Mouse (Mus musculus) C2C12 (cell line): ENCODE data around the gene Aldh1l1. TPM values are rescaled to one million over a fixed set of nuclear protein-coding genes. Genes with fewer than 3 reads are reported as not detected.

Experiments
- H3K27me3 ChIP-seq: one replicate; pipeline ENCODE4 v1.6.1; 2011; ENCODE audit not compliant: control insufficient read depth, insufficient read depth, insufficient read length
- H3K36me3 ChIP-seq: one replicate; pipeline ENCODE4 v1.6.1; 2011; ENCODE audit not compliant: control insufficient read depth, insufficient read depth
- H3K4me3 ChIP-seq: one replicate; pipeline ENCODE4 v1.5.1; 2011; ENCODE audit warnings: mild to moderate bottlenecking, control low read depth; ENCODE audit not compliant: poor library complexity, insufficient read depth, severe bottlenecking
- H3K79me2 ChIP-seq: one replicate; pipeline ENCODE4 v1.6.1; 2011; ENCODE audit not compliant: control insufficient read depth, insufficient read depth
- H3K79me3 ChIP-seq: one replicate; pipeline ENCODE4 v1.6.1; 2011; ENCODE audit warnings: low read depth, control low read depth
- H3ac ChIP-seq: one replicate; pipeline ENCODE3; 2011; ENCODE audit warnings: low read depth; ENCODE audit not compliant: control insufficient read depth, insufficient read length
- CEBPB ChIP-seq: IDR thresholded peaks from one replicate; pipeline ENCODE4 v1.6.1; 2011; ENCODE audit warnings: low read depth, mild to moderate bottlenecking, control low read depth, moderate library complexity
- CTCF ChIP-seq: IDR thresholded peaks from one replicate; pipeline ENCODE4 v1.5.1; 2011; ENCODE audit not compliant: control insufficient read depth, insufficient read depth, insufficient read length
- FOSL1 ChIP-seq: IDR thresholded peaks from one replicate; pipeline ENCODE4 v1.8.0; 2011; ENCODE audit warnings: mild to moderate bottlenecking, low read length; ENCODE audit not compliant: poor library complexity, insufficient read depth, severe bottlenecking
- MAX ChIP-seq: IDR thresholded peaks from one replicate; pipeline ENCODE4 v1.6.1; 2011; ENCODE audit warnings: mild to moderate bottlenecking, control low read depth
- MYOD1 ChIP-seq: IDR thresholded peaks from one replicate; pipeline ENCODE4 v1.6.1; 2011; ENCODE audit warnings: low read depth; ENCODE audit not compliant: control insufficient read depth, insufficient read length
- MYOG ChIP-seq: IDR thresholded peaks from one replicate; pipeline ENCODE4 v1.6.1; 2011; ENCODE audit not compliant: control insufficient read depth, insufficient read length; ENCODE audit errors: extremely low read depth
- USF1 ChIP-seq: IDR thresholded peaks from one replicate; pipeline ENCODE4 v1.6.1; 2011; ENCODE audit warnings: low read depth, mild to moderate bottlenecking, control low read depth, moderate library complexity
- polyA plus RNA-seq: library from polyadenylated mRNA; unstranded; fragments of >200 nt; fragmentation: generic; extraction: Trizol; gene quantifications from one replicate; pipeline ENCODE4 v1.2.1, GENCODE M21; 2012; ENCODE audit warnings: missing spikeins

The Aldh1l1 gene
- polyA plus RNA-seq, 1 experiment: 0.16 TPM

DNA sequence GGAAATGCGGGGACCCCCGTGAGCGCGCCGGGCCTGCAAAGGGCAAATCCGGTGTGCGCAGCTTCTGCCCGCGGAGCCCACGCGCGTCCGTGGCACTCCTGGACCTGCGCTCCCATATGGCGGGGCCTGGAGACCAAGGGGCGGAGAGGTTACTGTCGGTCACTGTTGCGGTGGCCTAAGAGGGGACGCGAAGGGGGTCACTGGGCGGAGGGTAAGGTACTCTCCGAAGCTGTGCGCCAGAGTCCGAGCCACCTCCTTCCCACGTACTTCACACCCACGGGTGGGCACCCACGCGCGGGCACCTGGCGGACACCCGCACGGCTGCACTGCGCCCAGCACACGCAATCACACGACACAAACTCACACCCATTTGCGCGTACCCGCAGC, 23.4 kb upstream of the Aldh1l1 start:
- H3K36me3 ChIP-seq: no peaks in the 10 kb centered on the region
- no peak overlapping the region for H3K4me3 ChIP-seq
- TF ChIP-seq FOSL1 (no peak), MYOG (no peak), CEBPB (no peak), MAX (no peak), MYOD1 (no peak), CTCF (no peak), USF1 (no peak)
- H3K27me3 ChIP-seq: peaks cover 31% of the 10 kb centered on the region
- no peaks in the 10 kb centered on the region for H3K79me2 ChIP-seq
- no peaks in the 10 kb centered on the region for H3K79me3 ChIP-seq
- no peak overlapping the region for H3ac ChIP-seq

DNA sequence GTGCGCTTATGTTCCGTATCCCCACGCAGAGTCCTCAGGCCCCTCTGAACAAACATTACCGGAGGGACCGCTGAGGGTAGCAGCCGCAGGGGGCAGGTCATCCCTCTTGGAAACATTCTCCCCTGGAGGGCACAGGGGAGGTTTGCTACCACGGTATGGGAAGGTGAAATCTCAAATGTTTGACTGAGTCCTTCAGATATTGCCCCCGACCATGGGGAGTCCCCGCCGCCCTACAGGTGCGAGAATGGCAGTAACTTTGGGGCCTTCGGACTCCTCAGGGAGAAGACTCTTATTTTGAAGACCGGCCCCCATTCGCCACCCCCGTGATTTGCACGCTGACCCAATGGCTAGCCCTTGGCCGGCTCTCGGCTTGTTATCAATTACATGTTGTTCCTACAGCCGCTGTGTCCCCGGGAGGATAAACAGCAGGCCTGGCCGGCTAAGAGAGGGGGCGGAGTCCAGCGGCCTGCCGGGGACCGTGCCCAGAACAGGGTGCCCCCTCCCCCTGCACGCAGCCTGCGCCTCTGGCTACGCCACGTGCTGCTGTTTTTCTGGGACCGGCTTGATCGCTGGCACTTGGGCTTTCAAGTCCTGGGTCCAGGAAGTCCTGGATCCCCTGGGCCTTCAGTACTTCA, 22.9 kb upstream of the Aldh1l1 start:
- peaks cover 31% of the 10 kb centered on the region for H3K27me3 ChIP-seq
- H3K36me3 ChIP-seq: no peaks in the 10 kb centered on the region
- H3K79me3 ChIP-seq: no peaks in the 10 kb centered on the region
- no peaks in the 10 kb centered on the region for H3K79me2 ChIP-seq
- H3ac ChIP-seq: no peak overlapping the region
- TF ChIP-seq MAX: no peak
- TF ChIP-seq FOSL1: no peak
- no peak for TF ChIP-seq MYOG
- TF ChIP-seq CTCF: no peak
- no peak for TF ChIP-seq USF1
- no peak for TF ChIP-seq CEBPB
- TF ChIP-seq MYOD1: no peak
- no peak overlapping the region for H3K4me3 ChIP-seq

DNA sequence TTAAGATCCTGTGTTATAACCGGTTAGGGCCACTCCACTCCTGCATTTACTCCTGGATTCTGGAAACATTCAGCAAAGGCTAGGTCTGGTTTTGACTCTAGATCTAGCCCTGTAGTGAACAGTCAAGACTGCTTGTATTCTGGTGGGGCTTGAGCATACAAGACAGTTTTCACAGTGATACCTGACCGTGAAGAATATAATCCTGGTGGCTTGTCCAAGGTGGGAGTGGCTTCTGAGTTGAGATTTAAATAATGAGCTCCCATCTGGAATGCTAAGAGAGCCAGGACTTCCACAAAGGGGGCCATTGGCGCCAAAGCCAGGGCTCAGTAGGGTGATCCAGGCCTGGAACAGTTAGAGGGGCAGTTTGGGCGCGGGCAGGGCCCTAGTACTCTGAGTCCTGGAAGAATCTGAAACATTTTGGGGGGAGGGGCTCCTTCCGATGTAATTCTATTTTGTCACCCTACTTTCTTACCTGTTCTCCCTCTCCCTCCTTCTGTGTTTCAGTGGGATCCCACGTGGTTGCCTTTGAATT, 22.3 kb upstream of the Aldh1l1 start:
- H3ac ChIP-seq: no peak overlapping the region
- peaks cover 31% of the 10 kb centered on the region for H3K27me3 ChIP-seq
- H3K4me3 ChIP-seq: no peak overlapping the region
- H3K79me2 ChIP-seq: no peaks in the 10 kb centered on the region
- H3K79me3 ChIP-seq: no peaks in the 10 kb centered on the region
- H3K36me3 ChIP-seq: no peaks in the 10 kb centered on the region
- TF ChIP-seq MYOG: no peak
- TF ChIP-seq MAX: no peak
- no peak for TF ChIP-seq FOSL1
- TF ChIP-seq CTCF: no peak
- TF ChIP-seq CEBPB: no peak
- TF ChIP-seq MYOD1: no peak
- no peak for TF ChIP-seq USF1

DNA sequence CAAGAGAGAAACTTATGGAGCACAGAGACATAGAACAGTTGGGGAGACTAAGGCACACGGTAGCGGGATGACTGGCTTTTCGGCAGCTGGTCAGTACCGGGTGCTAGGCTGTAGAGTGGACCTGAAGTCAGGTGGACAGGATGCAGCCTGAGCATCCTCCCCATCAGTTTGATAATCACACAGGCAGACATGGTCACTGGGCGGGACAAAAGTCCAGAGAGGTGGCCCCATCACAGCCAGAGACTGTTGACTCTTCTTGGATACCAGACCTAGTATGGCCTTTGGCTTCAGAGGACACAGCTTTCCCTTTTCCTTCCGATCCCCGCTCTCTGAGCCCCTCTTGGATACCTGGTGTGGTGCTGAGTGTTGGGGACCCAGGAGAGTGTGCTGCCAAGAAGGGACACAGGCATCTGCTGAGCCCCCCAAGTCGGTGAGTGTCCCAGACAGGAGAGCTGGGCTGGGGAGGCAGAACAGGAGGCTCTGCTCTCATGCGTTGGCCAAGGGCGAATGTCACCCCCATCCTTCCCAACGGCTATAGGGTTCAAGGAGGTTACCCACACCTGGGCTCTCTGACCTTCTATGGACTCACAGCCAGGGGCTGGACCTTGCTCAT, 21.1 kb upstream of the Aldh1l1 start:
- Histone ChIP-seq H3ac (no peak overlapping the region), H3K27me3 (peaks cover 32% of the 10 kb centered on the region), H3K79me3 (no peaks in the 10 kb centered on the region), H3K79me2 (no peaks in the 10 kb centered on the region), H3K4me3 (no peak overlapping the region), H3K36me3 (no peaks in the 10 kb centered on the region)
- TF ChIP-seq USF1 (no peak), MAX (no peak), CTCF (no peak)

DNA sequence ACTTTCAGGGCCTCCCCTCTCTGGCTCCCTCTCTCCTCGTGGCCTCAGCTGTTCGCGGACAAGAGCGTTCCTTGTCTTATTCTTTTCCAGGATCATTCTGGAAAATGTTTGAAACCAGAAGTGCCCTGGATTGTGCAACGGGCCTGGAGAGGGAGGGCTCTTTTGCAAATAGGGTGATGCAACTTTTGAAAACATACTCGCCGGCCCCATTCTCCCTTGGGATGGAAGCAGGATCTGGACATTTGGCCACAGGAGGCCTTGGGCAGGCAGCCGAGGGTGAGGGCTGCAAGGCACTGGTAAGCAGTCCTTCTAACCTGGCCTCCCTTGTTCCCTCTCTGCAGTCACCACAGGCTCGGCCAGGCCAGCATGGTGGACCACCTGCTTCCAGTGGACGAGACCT, 20.1 kb upstream of the Aldh1l1 start:
- H3K79me2 ChIP-seq: no peaks in the 10 kb centered on the region
- no peak overlapping the region for H3ac ChIP-seq
- peaks cover 28% of the 10 kb centered on the region for H3K27me3 ChIP-seq
- no peak overlapping the region for H3K4me3 ChIP-seq
- H3K79me3 ChIP-seq: no peaks in the 10 kb centered on the region
- TF ChIP-seq FOSL1 (no peak), USF1 (no peak), CEBPB (peak; percentile 20)
- no peaks in the 10 kb centered on the region for H3K36me3 ChIP-seq
